Mouse (Mus musculus) c-Kit-positive CD71-positive TER-119-positive erythroid progenitor cells, embryonic 14.5 days (primary cell): ENCODE data around the gene Chchd1.

Experiments used
- DNase-seq: peaks from one replicate; pipeline ENCODE4 v3.0.0-alpha.2; 2013; ENCODE audit warnings: low spot score

Chchd1 gene

DNA sequence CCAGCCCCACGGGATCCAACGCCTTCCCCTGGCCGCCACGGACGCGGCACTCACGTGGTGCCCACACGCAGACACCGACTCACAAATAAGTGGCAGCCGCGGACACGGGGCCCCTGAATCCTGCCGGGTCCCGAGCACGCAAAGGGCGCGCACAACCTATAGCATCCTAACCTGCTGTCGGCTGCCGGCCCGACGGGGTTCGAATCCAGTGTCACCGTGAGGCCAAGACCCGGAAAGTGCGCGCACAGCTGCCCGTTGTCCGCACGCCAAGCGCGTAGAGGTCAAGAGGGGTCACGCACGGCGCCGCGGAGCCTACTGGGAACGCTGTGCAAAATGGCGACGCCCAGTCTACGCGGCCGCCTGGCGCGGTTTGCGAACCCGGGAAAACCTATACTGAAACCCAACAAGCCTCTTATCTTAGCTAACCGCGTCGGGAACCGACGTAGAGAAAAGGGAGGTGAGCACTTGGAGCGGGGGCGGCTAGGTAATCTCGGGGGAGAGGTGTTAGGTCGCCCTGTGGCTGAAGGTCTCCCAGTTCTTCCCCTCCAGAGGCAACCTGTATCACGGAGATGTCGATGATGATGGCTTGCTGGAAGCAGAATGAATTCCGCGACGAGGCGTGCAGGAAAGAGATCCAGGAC lies at the start of gene Chchd1:
Chchd1 (plus strand) TSS at position 266 of the 641 bp plus-strand sequence.
- DNase-seq, result peak; percentile 82

DNA sequence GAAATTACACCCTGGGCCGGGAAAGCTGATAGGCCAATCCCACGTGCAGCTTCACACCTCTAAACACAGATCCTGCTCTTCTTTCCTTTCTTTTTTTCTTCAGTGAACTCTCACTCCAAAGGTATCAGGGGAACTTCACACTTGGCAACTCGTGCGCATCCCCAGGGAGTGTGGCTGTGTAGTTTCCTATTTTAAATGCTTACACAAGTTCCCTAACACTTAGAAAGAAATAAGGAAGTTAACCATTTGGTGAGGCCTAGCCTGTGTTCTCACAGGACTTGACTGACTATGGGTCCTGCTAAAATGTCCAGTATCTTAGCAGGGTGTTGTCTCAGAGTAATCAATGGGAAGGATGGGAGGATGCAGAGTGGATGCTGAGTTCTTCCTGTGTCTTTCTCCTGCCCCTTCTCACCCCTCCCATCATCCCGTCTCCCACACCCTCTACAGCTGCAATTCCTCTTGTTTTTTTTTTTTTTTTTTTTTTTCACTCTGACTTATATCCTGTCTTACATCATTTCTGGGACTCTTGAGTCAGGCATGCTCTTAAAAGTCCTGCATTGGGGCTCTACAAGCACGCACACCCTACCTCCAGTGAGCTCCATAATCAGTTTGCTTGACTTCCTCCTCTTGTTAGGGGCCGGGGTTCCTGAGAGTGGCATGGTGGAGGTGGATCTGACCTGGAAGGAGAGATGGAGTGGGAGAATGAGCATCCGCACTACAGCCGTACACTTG lies 48.0 kb upstream of the Chchd1 start:
- no peak for DNase-seq

DNA sequence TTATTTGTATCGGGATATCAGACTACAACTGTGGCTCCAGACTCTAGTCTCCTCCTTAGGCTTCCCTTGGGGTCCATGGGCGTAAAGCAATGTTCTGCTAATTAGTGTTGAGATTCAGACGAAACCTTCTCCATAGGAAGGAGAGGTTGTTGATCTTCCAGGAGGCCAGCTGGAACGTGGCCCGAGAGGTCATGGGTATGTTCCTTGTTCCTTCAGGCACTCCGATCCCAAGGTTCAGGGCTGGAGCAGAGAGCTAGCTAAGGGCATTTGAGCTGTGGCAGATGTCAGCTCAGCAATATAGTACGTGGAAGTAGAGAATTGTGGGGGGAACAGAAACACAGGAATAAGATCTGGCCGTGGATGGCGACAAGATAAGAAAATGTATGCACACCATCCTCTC lies 47.1 kb upstream of the Chchd1 start:
- DNase-seq, result no peak

DNA sequence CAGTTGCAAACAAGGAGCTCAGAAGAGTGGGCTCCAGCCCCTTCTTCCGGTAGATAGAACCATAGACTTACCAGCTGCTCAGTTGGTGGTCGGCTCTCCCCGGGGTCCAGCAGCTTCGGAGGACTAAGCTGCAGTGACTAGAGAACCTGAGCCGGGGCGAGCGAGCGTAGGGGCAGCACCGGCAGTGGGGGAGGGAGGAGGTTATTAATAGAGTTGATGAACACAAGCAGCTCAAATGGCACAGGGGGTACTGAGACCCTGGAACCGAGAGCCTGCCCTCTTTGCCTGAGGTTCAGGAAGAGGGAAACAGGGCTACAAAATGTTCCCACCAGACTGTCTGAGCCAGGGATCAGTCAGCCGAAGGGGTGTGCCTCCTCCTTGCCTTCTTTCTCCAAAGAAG lies 46.4 kb upstream of the Chchd1 start, which contains the start of gene Myoz1:
Myoz1 (minus strand) TSS at position 180 of the 400 bp plus-strand sequence.
- no peak for DNase-seq

DNA sequence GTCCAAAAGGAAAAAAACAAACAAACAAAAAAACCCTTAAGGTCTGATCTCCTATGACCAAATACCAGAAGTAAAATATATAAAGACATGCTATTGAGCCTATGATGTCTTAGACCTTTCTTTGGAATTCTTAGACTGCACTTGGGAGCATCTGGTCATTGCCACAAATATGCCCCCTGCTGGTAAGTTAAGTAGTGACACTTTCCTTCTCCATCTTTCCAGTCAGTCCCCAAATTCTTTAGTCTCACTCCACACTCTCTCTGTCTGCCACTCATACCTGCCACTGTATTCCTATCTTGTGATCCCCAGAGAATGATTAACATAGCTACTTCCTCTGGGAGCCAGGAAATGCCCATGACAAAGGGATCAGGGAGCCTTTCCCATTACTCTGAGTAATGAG lies 44.5 kb upstream of the Chchd1 start:
- DNase-seq, result peak; percentile 48

DNA sequence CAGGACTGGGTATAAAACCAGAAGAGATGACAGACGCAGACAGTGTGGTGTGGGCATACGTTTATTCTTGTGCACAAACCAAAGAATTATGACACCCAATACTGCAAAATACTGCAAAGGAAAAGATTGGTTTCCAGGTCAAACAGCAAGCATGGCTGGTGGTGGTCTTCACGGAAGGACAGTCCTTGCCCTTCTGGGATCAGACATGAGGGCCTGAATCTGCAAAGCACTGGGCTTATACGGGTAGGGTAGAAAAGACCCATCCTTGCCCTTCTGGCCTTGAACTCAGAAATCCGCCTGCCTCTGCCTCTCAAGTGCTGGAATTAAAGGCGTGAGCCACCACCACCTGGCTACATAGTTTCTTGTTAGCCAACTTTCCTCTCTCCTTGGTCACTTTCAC lies 43.9 kb upstream of the Chchd1 start:
- DNase-seq, result no peak

DNA sequence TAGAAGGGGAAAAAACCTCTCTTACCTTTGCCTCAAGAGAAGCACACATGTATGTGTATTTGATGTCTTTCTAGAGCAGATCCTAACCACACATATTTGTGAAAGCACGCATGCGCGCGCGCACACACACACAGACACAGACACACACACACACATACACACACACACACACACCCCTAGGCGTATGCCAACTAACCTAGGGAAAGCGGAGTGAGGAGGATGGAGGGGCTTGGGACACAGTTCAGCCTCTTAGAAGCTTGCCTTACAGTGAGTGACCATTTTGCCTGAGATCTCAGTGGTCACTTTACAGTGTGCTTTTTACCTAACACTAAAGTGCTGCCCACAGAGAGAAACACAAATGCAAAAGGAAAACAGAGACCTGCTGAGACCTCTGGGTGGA lies 43.1 kb upstream of the Chchd1 start:
- DNase-seq, result no peak

DNA sequence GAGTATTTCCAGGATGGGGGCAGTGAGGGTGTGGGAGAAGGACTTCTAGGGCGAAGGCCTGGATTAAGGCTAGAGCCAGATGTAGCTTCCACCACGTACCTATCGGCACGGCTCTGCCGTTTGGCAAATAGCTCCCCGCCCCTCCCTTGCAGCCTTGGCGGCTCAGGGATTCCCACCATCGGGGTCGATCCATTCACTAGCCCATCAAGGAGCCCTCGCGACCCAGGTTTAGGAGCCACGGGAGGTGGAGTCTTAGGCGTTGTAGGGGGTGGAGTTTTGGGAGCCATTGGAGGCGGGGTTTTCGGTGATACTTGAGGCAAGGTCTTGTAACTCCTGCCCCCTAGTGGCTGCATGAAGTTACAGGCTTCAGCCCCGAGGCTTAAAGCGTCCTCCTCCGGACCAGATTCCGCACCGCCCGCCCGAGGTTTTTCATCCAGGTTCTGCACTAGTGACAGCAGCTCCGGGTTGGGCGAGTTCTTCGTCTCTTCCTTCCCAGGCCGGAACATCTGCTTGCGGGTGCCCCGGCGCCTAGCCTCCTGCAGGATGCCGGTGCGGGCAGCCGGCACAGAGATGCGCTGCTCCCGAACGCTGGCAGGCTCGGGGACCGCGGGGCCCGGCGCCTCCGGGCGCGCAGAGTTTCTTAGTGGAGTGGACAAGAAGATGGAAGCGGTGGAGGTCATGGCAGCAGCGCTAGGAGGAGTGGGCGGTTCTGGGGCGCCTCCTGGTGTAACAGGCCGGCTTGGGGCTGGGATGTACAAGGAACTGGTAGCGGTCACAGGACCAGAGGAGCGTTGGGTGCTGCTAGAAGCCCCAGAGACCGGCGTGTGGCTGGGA lies 41.8 kb upstream of the Chchd1 start:
- peak; percentile 97 for DNase-seq

DNA sequence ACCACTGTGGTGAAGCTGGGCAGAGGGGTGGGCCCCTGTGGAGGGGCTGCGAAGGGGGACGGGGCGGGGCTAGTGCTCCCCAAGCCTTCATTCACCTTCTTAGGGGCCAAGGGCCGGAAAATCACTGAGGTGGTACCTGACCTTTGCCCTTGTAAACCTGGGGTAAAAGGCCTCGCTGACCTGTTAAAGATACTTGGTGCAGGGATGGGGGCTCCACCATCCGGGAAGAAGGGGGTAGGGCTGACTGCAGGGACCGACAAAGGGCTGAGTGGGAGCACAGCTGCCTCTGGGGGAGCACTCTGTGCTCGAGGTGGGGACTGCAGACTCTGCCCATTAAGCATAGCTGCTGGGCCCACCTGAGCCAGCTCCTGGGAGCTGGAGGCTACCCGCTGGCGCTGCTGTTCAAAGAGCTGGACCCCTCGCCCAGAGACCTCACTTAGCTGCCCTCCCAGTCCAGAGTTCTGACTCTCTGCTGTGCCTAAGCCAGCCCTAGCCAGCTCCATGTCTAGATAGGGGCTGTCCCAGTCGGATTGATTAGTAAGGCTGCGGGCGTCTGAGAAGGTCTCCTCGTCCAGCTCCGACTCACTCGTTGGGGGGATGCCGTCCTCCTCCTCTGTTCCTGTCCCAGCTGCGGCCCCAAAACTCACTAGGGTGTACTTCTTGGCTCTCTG lies 41.0 kb upstream of the Chchd1 start:
- no peak for DNase-seq

DNA sequence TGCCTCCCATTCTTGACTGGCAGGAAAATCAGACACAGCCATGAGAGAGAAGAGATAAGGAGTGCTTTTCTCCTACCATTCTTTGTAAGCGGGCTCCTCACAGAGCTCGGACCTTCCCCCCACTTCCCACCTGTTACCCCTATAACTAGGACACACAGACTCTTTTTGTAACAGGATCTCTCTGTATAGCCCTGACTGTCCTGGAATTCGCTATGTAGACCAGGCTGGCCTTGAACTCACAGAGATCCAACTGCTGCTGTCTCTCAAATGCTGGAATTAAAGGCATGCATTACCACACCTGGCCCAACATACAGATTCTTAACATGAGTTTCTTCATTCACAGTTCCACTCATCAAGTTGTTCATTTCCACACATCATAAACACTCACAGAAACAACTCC lies 40.1 kb upstream of the Chchd1 start:
- no peak for DNase-seq

DNA sequence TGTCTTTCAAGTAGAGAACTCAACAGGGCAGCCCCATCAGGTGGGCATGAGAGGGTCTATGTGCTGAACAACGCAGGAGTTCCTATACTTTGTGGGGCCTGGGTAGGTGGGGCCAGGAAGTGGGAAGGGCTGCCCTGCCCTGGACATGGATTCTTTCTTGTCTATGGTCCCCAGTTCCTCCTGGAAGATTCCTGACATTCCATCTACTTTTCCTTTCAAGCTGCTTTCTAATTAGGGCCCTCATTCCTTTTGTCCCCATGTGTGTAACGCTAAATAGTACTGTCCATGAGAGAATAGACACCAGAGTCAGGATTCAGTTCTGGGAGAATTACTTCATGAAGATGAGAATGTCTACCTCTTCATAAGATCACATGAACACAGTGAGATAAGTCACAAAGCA lies 39.2 kb upstream of the Chchd1 start:
- no peak for DNase-seq

DNA sequence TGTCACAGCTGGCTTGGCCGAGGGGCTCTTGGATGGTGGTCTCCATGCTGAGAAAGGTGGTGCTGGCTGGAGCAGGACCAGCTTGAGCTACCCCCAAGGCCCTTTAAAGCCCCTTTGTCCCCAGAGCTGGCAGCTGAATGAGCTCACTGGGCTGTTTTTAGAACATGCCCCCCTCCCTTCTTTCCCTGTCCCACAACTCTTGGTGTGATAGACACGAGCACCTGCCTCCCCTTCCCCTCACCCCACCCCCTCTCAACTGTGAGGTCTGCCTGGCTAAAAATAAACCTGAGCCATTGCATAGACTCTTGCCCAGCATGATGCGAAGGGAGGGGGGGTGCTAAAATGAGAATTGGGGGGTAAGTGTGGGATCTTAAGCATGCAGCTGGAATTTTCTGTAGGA lies 38.4 kb upstream of the Chchd1 start:
- DNase-seq, result no peak

DNA sequence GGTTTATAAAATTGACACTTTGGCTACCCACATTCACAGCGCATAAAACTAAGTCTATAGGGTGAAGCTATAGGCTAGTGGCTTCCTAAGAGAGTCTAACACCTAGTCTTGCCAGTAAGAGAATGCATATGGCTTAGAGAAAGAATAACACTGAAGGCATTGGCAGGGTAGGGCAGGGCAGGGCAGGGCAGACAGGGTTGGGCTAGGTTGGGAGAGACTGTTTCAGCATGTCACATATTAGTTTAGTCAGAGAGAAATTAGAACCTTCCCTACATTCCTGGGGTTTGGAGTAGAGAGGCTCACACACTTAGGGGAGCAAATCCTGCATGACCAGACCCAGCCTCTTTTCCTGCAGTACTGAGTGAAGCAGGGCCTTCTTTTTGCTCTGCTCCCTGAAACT lies 35.3 kb upstream of the Chchd1 start:
- DNase-seq, result no peak

DNA sequence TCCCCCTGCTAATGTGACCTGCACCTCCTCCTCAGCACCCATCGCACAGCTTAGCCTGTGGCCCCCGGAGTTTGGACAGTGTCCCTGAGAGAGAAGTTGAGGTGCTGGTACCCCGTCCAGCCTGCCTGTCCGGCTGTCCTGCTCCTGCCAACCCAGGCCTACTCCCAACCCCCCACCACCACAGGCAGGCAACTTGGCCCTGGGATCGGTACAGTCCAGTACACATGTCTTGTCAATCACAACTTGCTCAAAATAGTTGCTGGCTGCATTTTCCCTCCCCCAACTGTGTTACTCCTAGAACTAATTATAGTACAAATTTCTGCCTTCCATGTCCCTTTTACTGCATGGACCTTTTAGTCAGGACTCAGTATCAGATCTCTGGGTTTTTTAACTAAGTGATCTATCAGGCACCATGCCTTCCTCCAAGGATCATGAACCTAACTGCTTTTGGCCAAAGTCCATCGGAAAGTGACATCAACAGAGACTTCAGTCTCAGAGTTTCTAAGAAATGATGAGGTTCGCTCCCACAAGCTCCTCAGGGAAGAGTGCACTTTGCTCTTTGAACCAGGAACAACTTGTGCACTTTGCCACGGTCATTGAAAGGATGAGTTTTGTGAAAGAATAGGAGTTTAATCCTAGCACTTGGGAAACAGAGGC lies 34.5 kb upstream of the Chchd1 start, which contains the start of gene Synpo2l:
Synpo2l (minus strand) TSS at position 201 of the 657 bp plus-strand sequence.
- DNase-seq, result no peak

DNA sequence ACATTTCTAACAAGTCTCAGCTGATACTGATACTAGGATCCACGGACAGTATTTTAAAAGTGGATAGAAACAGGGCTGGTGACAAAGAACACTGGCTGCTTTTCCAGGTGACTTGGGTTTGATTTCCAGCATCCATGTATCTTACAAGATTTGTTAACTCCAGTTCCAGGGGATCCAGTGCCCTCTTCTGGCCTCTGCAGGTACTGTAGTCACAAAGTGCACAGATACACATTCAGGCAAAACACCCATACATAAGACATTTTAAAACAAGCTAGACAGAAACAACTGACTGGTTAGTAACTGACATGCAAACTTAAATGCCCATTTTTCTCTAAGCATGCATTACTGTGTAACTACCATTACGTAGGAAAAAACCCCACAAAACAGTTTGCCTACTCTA lies 29.8 kb upstream of the Chchd1 start:
- peak; percentile 53 for DNase-seq

DNA sequence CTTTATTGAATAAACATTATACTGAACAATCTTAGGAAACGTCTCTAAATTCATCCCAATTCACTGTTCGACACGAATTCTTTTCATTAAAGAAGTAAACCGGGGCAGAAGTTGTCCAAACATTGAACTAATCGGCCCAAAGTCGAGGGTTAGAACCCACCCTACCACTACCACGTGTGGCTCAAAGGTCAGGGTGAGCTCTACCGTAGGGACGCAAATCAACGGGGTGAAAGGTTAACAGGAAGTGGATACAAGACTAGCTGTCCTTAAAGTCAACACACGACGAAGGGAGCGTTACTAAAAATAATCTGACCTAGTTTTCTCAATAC lies 29.1 kb upstream of the Chchd1 start:
- DNase-seq, result no peak

DNA sequence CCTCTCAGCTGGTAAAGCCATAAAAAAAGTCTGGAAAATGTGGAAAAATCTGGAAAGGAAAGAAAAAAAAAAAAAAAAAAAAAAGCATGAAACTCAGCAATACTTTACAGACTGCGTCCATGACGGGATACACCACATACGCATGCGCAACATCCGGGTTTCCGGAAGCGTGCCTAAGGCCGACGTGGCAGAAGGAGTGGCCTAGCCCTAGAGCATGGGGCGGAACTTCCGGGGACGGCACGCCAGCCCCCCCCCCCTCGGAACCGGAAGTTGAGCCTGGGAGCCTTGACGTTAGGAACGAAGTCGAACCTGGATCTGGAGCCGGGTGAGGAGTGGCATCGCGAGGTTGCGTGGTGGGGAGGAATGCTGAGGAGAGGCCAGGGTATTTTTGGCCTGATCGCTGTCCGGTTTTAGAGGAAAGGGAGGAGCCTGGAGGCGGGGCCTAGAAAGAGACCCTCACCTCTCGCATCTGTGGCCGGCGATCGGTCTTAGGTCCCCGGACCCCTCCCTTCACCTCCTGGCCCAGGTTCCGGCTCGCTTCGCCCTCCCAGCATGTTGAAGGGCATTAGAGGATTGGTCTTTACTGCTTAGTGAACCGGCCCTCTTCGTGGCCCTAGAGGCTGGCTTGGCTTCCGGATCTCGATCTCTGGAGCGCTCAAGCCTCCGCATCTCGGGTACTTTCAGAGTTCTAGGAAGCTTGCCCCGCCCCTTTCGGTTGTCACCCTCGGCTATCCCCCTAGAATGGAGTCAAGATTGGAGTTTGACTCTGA lies 28.6 kb upstream of the Chchd1 start, which contains the start of gene Sec24c:
Sec24c (plus strand) TSS at position 245 of the 770 bp plus-strand sequence.
- DNase-seq, result peak; percentile 99

DNA sequence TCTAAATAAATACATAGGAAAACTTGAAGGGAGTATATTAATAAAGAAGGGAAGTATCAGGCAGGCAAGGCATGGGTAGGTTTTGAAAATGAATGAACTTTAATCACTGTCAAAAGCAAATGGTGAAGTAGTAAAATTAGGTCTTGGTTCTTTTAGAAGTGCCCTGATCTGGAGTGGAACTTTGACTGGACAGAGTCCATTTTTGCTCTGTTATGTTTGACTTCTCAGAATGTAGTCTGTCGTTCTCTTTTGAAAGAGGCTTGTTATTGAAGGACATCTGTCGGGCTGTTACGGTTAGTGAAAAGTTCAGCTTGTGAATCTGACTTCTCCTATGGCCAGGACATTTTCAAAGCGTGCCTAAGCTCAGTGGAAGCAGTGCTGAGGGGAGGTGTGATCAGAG lies 24.9 kb upstream of the Chchd1 start:
- DNase-seq, result no peak

DNA sequence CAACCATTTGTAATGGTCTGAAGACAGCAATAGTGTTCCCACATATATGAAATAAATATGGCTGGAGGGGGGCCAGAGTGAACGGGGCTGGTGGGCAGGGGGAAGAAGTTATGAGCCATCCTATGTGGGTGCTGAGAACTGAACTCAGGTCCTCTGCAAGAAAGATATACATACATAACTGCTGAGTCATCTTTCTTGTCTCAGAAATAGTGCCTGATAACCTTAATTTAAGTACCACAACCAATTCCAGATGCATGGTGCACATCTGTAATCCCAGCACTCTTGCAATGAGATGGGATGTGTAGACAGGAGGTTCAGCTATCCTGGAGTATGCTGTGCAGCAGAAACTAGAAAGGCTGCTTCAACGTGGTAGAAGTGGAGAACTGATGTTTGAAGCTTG lies 21.1 kb upstream of the Chchd1 start:
- no peak for DNase-seq

DNA sequence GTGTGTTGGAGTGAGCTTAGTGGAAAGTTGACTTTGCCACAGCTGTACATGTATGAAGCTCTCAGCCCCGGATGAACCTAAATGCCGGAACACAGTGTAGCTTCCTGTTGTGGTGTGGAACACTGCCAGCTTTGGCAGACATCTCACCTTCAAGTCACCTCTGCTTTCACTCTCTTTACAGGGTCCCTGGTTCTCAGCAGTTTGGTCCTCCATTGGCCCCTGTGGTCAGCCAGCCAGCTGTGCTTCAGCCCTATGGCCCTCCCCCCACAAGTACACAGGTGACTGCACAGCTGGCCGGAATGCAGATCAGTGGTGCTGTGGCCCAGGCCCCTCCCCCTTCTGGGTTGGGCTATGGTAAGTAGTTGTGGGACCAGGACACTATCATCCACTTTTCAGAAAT lies 20.3 kb upstream of the Chchd1 start:
- no peak for DNase-seq

DNA sequence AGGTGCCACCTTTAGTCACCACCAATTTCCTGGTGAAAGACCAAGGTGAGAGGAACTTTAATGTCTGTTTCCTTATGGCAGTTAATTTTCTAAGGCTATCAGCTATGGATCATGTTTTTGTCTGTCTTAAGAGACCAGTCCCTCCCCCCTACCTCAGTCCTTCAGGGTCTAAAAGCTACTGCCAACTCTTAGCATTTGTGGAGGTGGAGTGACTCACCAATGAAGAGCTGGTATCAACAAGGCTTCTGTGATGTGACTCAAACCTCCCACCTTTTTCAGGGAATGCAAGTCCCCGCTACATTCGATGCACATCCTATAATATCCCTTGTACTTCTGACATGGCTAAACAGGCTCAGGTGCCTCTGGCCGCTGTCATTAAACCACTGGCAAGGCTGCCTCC lies 16.2 kb upstream of the Chchd1 start:
- no peak for DNase-seq
